Mouse (Mus musculus): ENCODE measurements around the gene Slc12a5.

Gene Slc12a5

GRCm38 (mm10) chr2:164979749-164980148, 19.1 kb downstream of the Slc12a5 start:
- no peak for DNase-seq (ENCODE audit: low spot score in 2 of 2)

GRCm38 (mm10) chr2:164985962-164986361, 25.4 kb downstream of the Slc12a5 start:
- DNase-seq (ENCODE audit: low spot score in 2 of 2): no peak

- no peak for DNase-seq (ENCODE audit: low spot score in 2 of 2)
Observed at GRCm38 (mm10) chr2:164986371-164987027, 25.9 kb downstream of the Slc12a5 start.

- no peak for DNase-seq (ENCODE audit: low spot score in 2 of 2)
Observed at GRCm38 (mm10) chr2:164988777-164989176, 28.2 kb downstream of the Slc12a5 start.

- no peak for DNase-seq (ENCODE audit: low spot score in 2 of 2)
Observed at GRCm38 (mm10) chr2:164991111-164991510, 30.5 kb downstream of the Slc12a5 start.

GRCm38 (mm10) chr2:164991808-164992207, 31.2 kb downstream of the Slc12a5 start:
- no peak for DNase-seq (ENCODE audit: low spot score in 2 of 2)

GRCm38 (mm10) chr2:164994156-164994555, 33.6 kb downstream of the Slc12a5 start:
- DNase-seq (ENCODE audit: low spot score in 2 of 2): no peak

- no peak for DNase-seq (ENCODE audit: low spot score in 2 of 2)
Observed at GRCm38 (mm10) chr2:164994659-164995428, 34.2 kb downstream of the Slc12a5 start.

- no peak for DNase-seq (ENCODE audit: low spot score in 2 of 2)
Observed at GRCm38 (mm10) chr2:164995976-164996375, 35.4 kb downstream of the Slc12a5 start.

GRCm38 (mm10) chr2:164996848-164997720, 36.5 kb downstream of the Slc12a5 start:
- no peak for DNase-seq (ENCODE audit: low spot score in 2 of 2)

GRCm38 (mm10) chr2:164997721-164998428, 37.3 kb downstream of the Slc12a5 start:
- DNase-seq (ENCODE audit: low spot score in 2 of 2): peak in 1 of 2 experiments; percentile 28

GRCm38 (mm10) chr2:165001958-165002357, 41.4 kb downstream of the Slc12a5 start:
- no peak for DNase-seq (ENCODE audit: low spot score in 2 of 2)

- peak in 1 of 2 experiments; percentile 11 for DNase-seq (ENCODE audit: low spot score in 2 of 2)
Observed at GRCm38 (mm10) chr2:165003108-165003507, 42.5 kb downstream of the Slc12a5 start.

GRCm38 (mm10) chr2:165004237-165004636, 43.6 kb downstream of the Slc12a5 start:
- no peak for DNase-seq (ENCODE audit: low spot score in 2 of 2)

GRCm38 (mm10) chr2:165006813-165007212, 46.2 kb downstream of the Slc12a5 start:
- no peak for DNase-seq (ENCODE audit: low spot score in 2 of 2)

GRCm38 (mm10) chr2:165007986-165008385, 47.4 kb downstream of the Slc12a5 start:
- DNase-seq (ENCODE audit: low spot score in 2 of 2): no peak

- DNase-seq (ENCODE audit: low spot score in 2 of 2): no peak
Observed at GRCm38 (mm10) chr2:165009161-165009560, 48.6 kb downstream of the Slc12a5 start.

- DNase-seq (ENCODE audit: low spot score in 2 of 2): no peak
Observed at GRCm38 (mm10) chr2:165009581-165009980, 49.0 kb downstream of the Slc12a5 start.

GRCm38 (mm10) chr2:165010351-165010750, 49.7 kb downstream of the Slc12a5 start:
- no peak for DNase-seq (ENCODE audit: low spot score in 2 of 2)

- DNase-seq (ENCODE audit: low spot score in 2 of 2): no peak
Observed at GRCm38 (mm10) chr2:165014935-165015334, 54.3 kb downstream of the Slc12a5 start.

- no peak for DNase-seq (ENCODE audit: low spot score in 2 of 2)
Observed at GRCm38 (mm10) chr2:165020490-165020889, 59.9 kb downstream of the Slc12a5 start.

Measured in cerebellum, postnatal 4 days (tissue).